Mouse (Mus musculus) liver, postnatal 0 days (tissue): ENCODE data around the gene Gm9837. TPM values are rescaled to one million over a fixed set of nuclear protein-coding genes. Genes with fewer than 3 reads are reported as not detected.

Experiments used
- ATAC-seq: fragments of 200-750 bp; cut with Nextera tagmentation; 2 replicates; pipeline ENCODE4 v1.8.0; 2017; ENCODE audit warnings: mild to moderate bottlenecking, moderate library complexity
- DNase-seq: peaks from one replicate; pipeline ENCODE4 v3.0.0-alpha.2; 2016
- H3K27ac ChIP-seq: fragments of 300-500 bp; sonication (generic); 2 replicates; pipeline ENCODE4 v1.5.1; 2014; ENCODE audit warnings: antibody characterized with exemption, moderate library complexity, mild to moderate bottlenecking, low read depth
- H3K27me3 ChIP-seq: fragments of 300-500 bp; sonication (generic); 2 replicates; pipeline ENCODE4 v1.6.1; 2014; ENCODE audit warnings: low read length, control low read depth, mixed read lengths; ENCODE audit not compliant: insufficient read depth
- H3K36me3 ChIP-seq: fragments of 300-500 bp; sonication (generic); replicated peaks from 2 replicates; pipeline ENCODE4 v1.6.1; 2014; ENCODE audit warnings: mild to moderate bottlenecking, control low read depth, low read length, moderate library complexity, mixed read lengths; ENCODE audit not compliant: insufficient read depth
- H3K4me1 ChIP-seq: fragments of 300-500 bp; sonication (generic); 2 replicates; pipeline ENCODE4 v1.6.1; 2014; ENCODE audit warnings: antibody characterized with exemption, mild to moderate bottlenecking, control low read depth; ENCODE audit not compliant: insufficient read depth
- H3K4me2 ChIP-seq: fragments of 300-500 bp; sonication (generic); 2 replicates; pipeline ENCODE4 v1.6.1; 2014; ENCODE audit warnings: low read depth, mild to moderate bottlenecking, low read length, moderate library complexity, mixed read lengths
- H3K4me3 ChIP-seq: fragments of 300-500 bp; sonication (generic); 2 replicates; pipeline ENCODE4 v1.5.1; 2014; ENCODE audit warnings: low read depth, low read length
- H3K9ac ChIP-seq: fragments of 300-500 bp; sonication (generic); replicated peaks from 2 replicates; pipeline ENCODE4 v1.6.1; 2014; ENCODE audit warnings: mild to moderate bottlenecking, moderate library complexity
- H3K9me3 ChIP-seq: fragments of 300-500 bp; sonication (generic); 2 replicates; pipeline ENCODE4 v1.6.1; 2016; ENCODE audit warnings: mild to moderate bottlenecking, control low read depth, low read length, mixed read lengths
- CTCF ChIP-seq: sonication (generic); IDR thresholded peaks from 2 replicates; pipeline ENCODE4 v1.5.1; 2016; ENCODE audit warnings: antibody characterized with exemption, low read depth
- EP300 ChIP-seq: IDR thresholded peaks from 2 replicates; pipeline ENCODE4 v1.6.1; 2016; ENCODE audit warnings: antibody characterized with exemption, low read depth, mild to moderate bottlenecking
- WGBS: fragments of 180-500 bp; shearing (Covaris S2); extraction: QIAGEN DNeasy Blood & Tissue Kit; methylation state at CpG from one replicate; pipeline ENCODE4 v1.1.7; 2014; ENCODE audit not compliant: insufficient replicate concordance; 5-methylcytosine and 5-hydroxymethylcytosine counted together
- polyA plus RNA-seq: library from polyadenylated mRNA; unstranded; fragments of >200 nt; fragmentation: Nextera tagmentation; extraction: Ambion mirVana; gene quantifications from 2 replicates; pipeline ENCODE4 v1.2.1, GENCODE M21; 2015

Gm9837 gene
- polyA plus RNA-seq, 1 experiment from 2014 or later: not detected

- WGBS: 88% methylated on average over 9 of the region's 9 CpGs
- peaks cover 6% of the 10 kb centered on the region for H3K27me3 ChIP-seq
- ATAC-seq: no peak
- H3K4me3 ChIP-seq: no peak overlapping the region
- H3K36me3 ChIP-seq: no peaks in the 10 kb centered on the region
- TF ChIP-seq CTCF (no peak), EP300 (no peak)
- peaks cover 22% of the 10 kb centered on the region for H3K4me1 ChIP-seq
- H3K9me3 ChIP-seq: no peaks in the 10 kb centered on the region
- H3K9ac ChIP-seq: no peak overlapping the region
- H3K27ac ChIP-seq: no peak overlapping the region
- H3K4me2 ChIP-seq: no peak overlapping the region
- DNase-seq: no peak
Observed at GRCm38 (mm10) chr11:53452396-53452795, 17.9 kb downstream of the Gm9837 start.

GRCm38 (mm10) chr11:53451361-53451760 lies 18.9 kb downstream of the Gm9837 start:
- TF ChIP-seq CTCF (no peak), EP300 (no peak)
- Histone ChIP-seq H3K27me3 (no peaks in the 10 kb centered on the region), H3K9ac (no peak overlapping the region), H3K4me1 (peaks cover 22% of the 10 kb centered on the region), H3K4me3 (no peak overlapping the region), H3K27ac (peak overlapping the region; percentile 45; the same call in 1 of the 2 replicates), H3K9me3 (no peaks in the 10 kb centered on the region), H3K36me3 (no peaks in the 10 kb centered on the region), H3K4me2 (no peak overlapping the region)
- DNase-seq (no peak), ATAC-seq (no peak)
- 52% methylated on average over 2 of the region's 2 CpGs for WGBS

- Histone ChIP-seq H3K4me1 (peaks cover 25% of the 10 kb centered on the region), H3K27me3 (no peaks in the 10 kb centered on the region), H3K27ac (no peak overlapping the region), H3K9ac (no peak overlapping the region), H3K9me3 (no peaks in the 10 kb centered on the region), H3K36me3 (no peaks in the 10 kb centered on the region), H3K4me2 (no peak overlapping the region), H3K4me3 (no peak overlapping the region)
- no peak for TF ChIP-seq CTCF
- no peak for TF ChIP-seq EP300
- 20% methylated on average over 15 of the region's 15 CpGs for WGBS
- DNase-seq (no peak), ATAC-seq (no peak)
Observed at GRCm38 (mm10) chr11:53450070-53450705, 20.1 kb downstream of the Gm9837 start.

- no peak for TF ChIP-seq CTCF
- Histone ChIP-seq H3K36me3 (no peaks in the 10 kb centered on the region), H3K4me2 (no peak overlapping the region), H3K27ac (peak overlapping the region; percentile 83), H3K4me1 (peaks cover 26% of the 10 kb centered on the region), H3K27me3 (no peaks in the 10 kb centered on the region), H3K9ac (no peak overlapping the region), H3K9me3 (no peaks in the 10 kb centered on the region), H3K4me3 (no peak overlapping the region)
- ATAC-seq (peak; percentile 64), DNase-seq (peak; percentile 73)
- 92% methylated on average over 1 of the region's 1 CpGs for WGBS
Observed at GRCm38 (mm10) chr11:53448529-53448928, 21.8 kb downstream of the Gm9837 start.

- DNase-seq (no peak), ATAC-seq (peak; percentile 64)
- Histone ChIP-seq H3K27ac (peak overlapping the region; percentile 83), H3K4me2 (no peak overlapping the region), H3K9ac (no peak overlapping the region), H3K36me3 (no peaks in the 10 kb centered on the region), H3K9me3 (no peaks in the 10 kb centered on the region), H3K4me1 (peaks cover 26% of the 10 kb centered on the region), H3K27me3 (no peaks in the 10 kb centered on the region), H3K4me3 (no peak overlapping the region)
- WGBS: 85% methylated on average over 8 of the region's 8 CpGs
- TF ChIP-seq EP300 (no peak), CTCF (no peak)
Observed at GRCm38 (mm10) chr11:53447996-53448395, 22.3 kb downstream of the Gm9837 start.

DNA sequence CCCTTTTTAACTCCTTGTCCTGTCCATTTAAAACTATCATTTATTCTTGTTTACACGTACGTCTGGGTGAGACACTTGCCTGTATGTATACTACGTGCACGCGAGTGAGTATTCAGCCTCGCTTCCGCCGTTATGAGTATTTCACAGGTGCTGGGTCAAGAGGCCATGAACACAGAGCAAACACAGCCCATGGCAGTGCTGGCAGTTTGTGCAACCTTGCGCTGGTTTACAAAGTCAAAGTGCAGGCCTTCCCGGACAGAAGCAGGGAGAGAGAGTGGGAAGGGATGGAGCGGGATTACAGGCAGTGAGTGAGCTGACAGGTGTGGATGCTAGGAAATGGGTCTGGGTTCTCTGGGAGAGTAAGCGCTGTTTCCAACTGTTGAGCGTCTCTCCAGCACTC lies 24.1 kb downstream of the Gm9837 start:
- Histone ChIP-seq H3K4me1 (peaks cover 23% of the 10 kb centered on the region), H3K4me2 (no peak overlapping the region), H3K27ac (peak overlapping the region; percentile 67), H3K9ac (no peak overlapping the region), H3K9me3 (no peaks in the 10 kb centered on the region), H3K27me3 (no peaks in the 10 kb centered on the region), H3K4me3 (no peak overlapping the region), H3K36me3 (no peaks in the 10 kb centered on the region)
- ATAC-seq (peak; percentile 81), DNase-seq (peak; percentile 61)
- TF ChIP-seq CTCF (no peak), EP300 (no peak)
- WGBS: 68% methylated on average over 13 of the region's 13 CpGs
